Mouse (Mus musculus): ENCODE data around the gene Pcp4l1.
A peak's percentile ranks its signal among the peaks of the same experiment; 100 is the strongest.

The Pcp4l1 gene

GRCm38 (mm10) chr1:171221281-171222193 lies 25.5 kb upstream of the Pcp4l1 start:
- DNase-seq, result peak in 1 of 2 experiments; percentile 20

GRCm38 (mm10) chr1:171220871-171221270 lies 24.8 kb upstream of the Pcp4l1 start:
- peak; percentile 89 to 90 for DNase-seq

GRCm38 (mm10) chr1:171216241-171216955 lies 20.3 kb upstream of the Pcp4l1 start:
- DNase-seq, result no peak

- DNase-seq, result no peak
Measured at GRCm38 (mm10) chr1:171213801-171214496, 17.9 kb upstream of the Pcp4l1 start, which contains the start of gene Nr1i3. Nr1i3 (plus strand) TSS chr1:171213970.

- DNase-seq, result no peak
Measured at GRCm38 (mm10) chr1:171212854-171213253, 16.8 kb upstream of the Pcp4l1 start.

DNA sequence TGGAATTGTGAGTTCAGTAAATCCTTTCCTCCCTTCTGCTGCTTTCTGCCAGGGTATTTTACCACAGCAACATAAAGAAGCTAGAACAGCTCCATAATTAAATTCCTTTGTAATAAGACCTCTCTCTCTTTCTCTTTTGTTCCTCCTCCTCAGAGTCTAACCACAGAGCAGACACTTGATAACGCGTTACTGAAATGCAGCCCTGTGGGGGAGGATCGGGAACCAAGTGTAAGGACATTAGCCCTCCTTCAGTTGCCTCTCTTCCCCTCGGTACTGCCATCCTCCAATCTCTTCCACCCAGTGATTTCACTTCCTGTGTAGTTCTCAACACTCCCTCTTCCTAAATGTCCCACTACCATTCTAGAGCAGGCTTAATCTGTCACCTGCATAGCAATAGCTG lies 13.3 kb upstream of the Pcp4l1 start:
- DNase-seq, result no peak

DNA sequence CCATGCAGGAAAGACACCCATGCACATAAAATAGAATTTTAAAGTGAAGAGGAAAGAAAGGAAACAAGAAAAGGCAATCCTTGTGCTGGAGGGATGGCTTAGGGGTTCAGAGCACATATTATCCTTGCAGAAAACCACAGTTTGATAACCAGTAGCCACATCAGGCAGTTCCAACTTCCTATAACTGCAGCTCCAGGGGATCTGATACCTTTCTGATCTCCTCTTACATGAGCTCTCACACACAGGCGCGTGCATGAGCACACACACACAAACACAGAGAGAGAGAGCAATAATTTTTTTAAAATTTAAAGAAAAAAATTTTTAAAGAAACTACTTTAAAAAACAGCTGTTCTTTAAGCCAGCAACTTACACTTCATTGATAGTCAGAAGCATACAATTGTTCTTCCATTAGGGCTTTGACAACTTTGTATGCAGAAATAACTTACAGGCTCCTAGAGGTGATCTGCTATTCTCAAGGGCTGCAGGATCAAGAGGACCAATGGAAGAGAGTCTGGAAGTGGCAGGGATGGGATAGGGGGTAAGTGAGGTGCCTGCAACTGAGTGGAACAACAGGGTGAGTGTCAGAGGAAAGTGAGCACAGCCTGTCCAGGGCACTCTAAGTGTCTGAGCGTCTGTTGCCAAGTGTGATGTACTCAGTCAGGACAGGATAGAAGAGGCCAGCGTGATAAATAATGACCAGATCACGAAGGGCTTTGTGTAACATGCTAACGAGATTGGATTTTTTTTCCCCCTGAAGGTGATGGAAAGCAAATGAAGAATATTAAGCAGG lies 9.8 kb upstream of the Pcp4l1 start:
- no peak for DNase-seq

DNA sequence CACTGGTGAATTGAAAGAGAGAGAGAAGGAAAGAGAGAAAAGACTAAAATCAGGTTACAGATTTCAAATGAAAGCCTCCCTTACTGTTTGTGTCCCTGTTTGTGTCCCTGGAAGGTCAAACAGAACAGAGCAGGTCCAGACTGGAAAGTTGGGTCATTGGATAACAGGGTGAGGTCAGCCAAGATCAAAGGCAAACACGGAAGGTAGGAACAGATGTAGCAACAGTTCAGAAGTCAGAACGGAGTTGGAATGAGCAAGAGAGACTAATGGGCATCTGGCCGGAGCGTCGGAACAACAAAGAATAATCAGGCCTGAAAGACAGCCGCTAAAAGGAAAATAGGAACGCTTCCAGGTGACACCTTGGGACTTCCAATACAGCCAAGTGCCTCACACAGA lies 8.2 kb upstream of the Pcp4l1 start:
- DNase-seq, result no peak

DNA sequence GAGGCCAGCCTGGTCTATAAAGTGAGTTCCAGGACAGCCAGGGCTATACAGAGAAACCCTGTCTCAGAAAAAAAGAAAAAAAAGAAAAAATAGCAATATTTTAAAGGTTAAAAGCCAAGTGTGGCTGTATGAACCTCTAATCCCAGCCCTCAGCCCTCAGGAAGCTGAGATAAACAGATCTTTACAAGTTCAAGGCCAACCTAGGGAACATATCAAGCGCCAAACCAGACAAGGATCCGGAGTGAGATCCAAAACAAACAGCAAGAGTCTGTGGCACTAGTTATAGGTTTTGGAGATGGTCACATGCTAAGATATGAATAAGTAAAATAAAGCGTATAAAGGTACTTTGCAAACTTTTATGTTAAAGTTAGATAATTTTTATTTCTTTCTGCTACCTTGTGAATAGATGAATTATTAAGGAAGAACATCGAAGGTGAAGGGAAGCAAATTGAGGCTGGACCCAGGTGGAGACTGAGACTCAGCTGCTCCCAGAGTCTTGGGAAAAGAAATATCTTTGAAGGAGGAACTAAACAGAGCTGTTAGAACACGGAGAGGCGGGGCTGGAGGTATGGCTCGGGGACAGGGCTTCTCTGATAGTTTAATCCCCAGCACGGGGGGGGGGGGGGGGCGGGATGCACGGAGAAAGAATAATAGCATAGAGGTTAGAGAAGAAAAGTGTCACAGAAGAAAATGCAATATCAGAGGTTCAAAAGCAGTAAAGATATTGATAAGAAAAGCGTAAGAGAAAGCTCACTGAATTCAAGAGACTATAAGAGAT lies 7.6 kb upstream of the Pcp4l1 start:
- DNase-seq, result no peak

GRCm38 (mm10) chr1:171200769-171201168 lies 4.7 kb upstream of the Pcp4l1 start:
- DNase-seq, result no peak

- no peak for DNase-seq
Measured at GRCm38 (mm10) chr1:171199532-171199931, 3.5 kb upstream of the Pcp4l1 start.

DNA sequence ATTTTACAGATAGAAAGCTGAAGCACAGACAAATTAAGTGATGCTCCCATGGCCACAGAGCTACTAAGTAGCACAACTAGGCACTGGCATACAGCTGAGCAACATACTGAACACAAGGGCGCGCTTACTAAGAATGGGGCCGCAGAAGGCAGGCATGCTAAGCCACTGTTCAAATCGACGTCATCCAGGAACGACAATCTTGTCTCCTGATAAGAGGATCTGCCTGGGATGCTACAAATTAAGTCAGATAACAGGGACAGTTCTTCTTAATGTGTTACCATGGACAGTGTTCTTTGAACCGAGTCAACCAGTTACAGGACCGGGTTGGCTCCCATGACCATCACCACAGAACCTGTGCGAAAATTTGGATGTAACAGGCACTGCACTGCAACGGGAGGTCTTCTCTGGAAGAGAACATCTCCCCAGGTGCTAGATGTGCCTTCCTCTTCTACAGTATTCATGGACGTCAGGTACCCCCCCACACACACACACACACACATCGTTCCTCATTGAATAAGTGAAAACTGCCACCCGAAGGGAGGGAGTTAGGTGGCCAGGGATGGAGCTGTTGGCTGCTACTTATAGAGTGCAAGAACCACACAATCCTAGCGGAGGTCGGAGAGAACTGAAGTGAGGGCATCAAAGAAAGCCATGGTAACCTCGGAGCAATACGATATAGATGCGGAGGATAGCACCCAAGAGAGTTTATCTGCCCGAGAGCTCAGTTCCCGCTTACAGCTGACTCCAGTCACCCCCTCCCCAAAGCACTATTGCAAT lies 834 bp downstream of the Pcp4l1 start:
- DNase-seq, result no peak

GRCm38 (mm10) chr1:171193911-171194830 lies 1.9 kb downstream of the Pcp4l1 start:
- no peak for DNase-seq

- no peak for DNase-seq
Measured at GRCm38 (mm10) chr1:171193093-171193840, 2.8 kb downstream of the Pcp4l1 start.

GRCm38 (mm10) chr1:171192283-171192682 lies 3.8 kb downstream of the Pcp4l1 start:
- no peak for DNase-seq

- DNase-seq, result no peak
Measured at GRCm38 (mm10) chr1:171190832-171191231, 5.2 kb downstream of the Pcp4l1 start.

GRCm38 (mm10) chr1:171189476-171190114 lies 6.5 kb downstream of the Pcp4l1 start:
- no peak for DNase-seq

DNA sequence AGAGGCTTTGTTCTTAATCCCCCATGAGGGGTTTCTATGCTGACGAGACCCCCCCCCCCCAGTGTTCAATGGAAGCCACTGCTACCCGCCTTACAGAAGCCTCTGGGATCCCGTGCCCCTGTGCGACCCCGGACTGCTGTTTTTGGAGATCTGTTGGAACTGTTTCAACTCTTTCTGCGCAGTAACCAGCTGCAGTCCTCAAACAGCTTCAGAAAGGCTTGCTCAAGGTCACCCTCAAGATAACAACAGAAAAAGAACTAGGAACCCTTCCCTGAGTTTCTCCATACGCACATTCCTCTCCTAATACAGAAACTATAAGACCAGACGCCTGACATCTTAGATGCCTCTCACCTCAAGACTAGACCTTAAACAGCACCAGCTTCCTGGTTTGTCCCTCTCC lies 7.0 kb downstream of the Pcp4l1 start:
- DNase-seq, result no peak

All from cerebellum, postnatal 36 days (tissue).